Mouse (Mus musculus) midbrain, postnatal 0 days (tissue): Measurements from ENCODE around the gene Camk1g. TPM values are rescaled to one million over a fixed set of nuclear protein-coding genes. Genes with fewer than 3 reads are reported as not detected.
A peak's percentile ranks its signal among the peaks of the same experiment; 100 is the strongest.

Source experiments
- ATAC-seq: fragments of 200-750 bp; cut with Nextera tagmentation; 2 replicates; pipeline ENCODE4 v1.8.0; 2017; ENCODE audit warnings: moderate number of reproducible peaks, mild to moderate bottlenecking, moderate TSS enrichment, moderate library complexity; ENCODE audit not compliant: low FRiP score
- DNase-seq: peaks from one replicate; pipeline ENCODE4 v3.0.0-alpha.2; 2015; ENCODE audit warnings: low spot score
- H3K27ac ChIP-seq: fragments of 300-500 bp; sonication (generic); 2 replicates; pipeline ENCODE4 v1.5.1; 2014; ENCODE audit warnings: low read depth, mild to moderate bottlenecking, low read length, mixed read lengths
- H3K27me3 ChIP-seq: fragments of 300-500 bp; sonication (generic); 2 replicates; pipeline ENCODE4 v1.6.1; 2014; ENCODE audit warnings: low read length, control low read depth, mixed read lengths; ENCODE audit not compliant: insufficient read depth
- H3K36me3 ChIP-seq: fragments of 300-500 bp; sonication (generic); 2 replicates; pipeline ENCODE4 v1.6.1; 2014; ENCODE audit warnings: low read length, control low read depth, mixed read lengths; ENCODE audit not compliant: insufficient read depth
- H3K4me1 ChIP-seq: fragments of 300-500 bp; sonication (generic); 2 replicates; pipeline ENCODE4 v1.6.1; 2014; ENCODE audit warnings: mild to moderate bottlenecking, control low read depth, antibody characterized with exemption, low read length, mixed read lengths; ENCODE audit not compliant: insufficient read depth
- H3K4me2 ChIP-seq: fragments of 300-500 bp; sonication (generic); 2 replicates; pipeline ENCODE4 v1.6.1; 2014; ENCODE audit warnings: low read depth, mild to moderate bottlenecking, low read length, mixed read lengths; ENCODE audit not compliant: poor library complexity, severe bottlenecking
- H3K4me3 ChIP-seq: fragments of 300-500 bp; sonication (generic); 2 replicates; pipeline ENCODE4 v1.5.1; 2014; ENCODE audit warnings: low read depth, mild to moderate bottlenecking, low read length, moderate library complexity
- H3K9ac ChIP-seq: fragments of 300-500 bp; sonication (generic); replicated peaks from 2 replicates; pipeline ENCODE4 v1.6.1; 2014; ENCODE audit warnings: mild to moderate bottlenecking, low read length, moderate library complexity, mixed read lengths; ENCODE audit not compliant: poor library complexity, severe bottlenecking
- H3K9me3 ChIP-seq: fragments of 300-500 bp; sonication (generic); 2 replicates; pipeline ENCODE4 v1.6.1; 2016; ENCODE audit warnings: low read length, control low read depth
- CTCF ChIP-seq: IDR thresholded peaks from 2 replicates; pipeline ENCODE4 v1.5.1; 2016; ENCODE audit warnings: antibody characterized with exemption, mild to moderate bottlenecking
- WGBS: fragments of 180-500 bp; shearing (Covaris S2); extraction: QIAGEN DNeasy Blood & Tissue Kit; methylation state at CpG from one replicate; pipeline ENCODE4 v1.1.7; 2014; 5-methylcytosine and 5-hydroxymethylcytosine counted together
- polyA plus RNA-seq: library from polyadenylated mRNA; unstranded; fragments of >200 nt; fragmentation: Nextera tagmentation; extraction: Ambion mirVana; gene quantifications from 2 replicates; pipeline ENCODE4 v1.2.1, GENCODE M21; 2015
- total RNA-seq: library from RNA; depleted of rRNA; stranded (reverse); fragments of >200 nt; gene quantifications from 2 replicates; pipeline ENCODE4 v1.2.3, GENCODE M21; 2014

Camk1g gene
- total and polyA plus RNA-seq, 2 experiments from 2014 or later, result 46.6 to 48.1 TPM

- Histone ChIP-seq H3K27me3 (no peaks in the 10 kb centered on the region), H3K9ac (no peak overlapping the region), H3K27ac (no peak overlapping the region), H3K36me3 (no peaks in the 10 kb centered on the region), H3K4me2 (no peak overlapping the region), H3K9me3 (no peaks in the 10 kb centered on the region), H3K4me3 (no peak overlapping the region), H3K4me1 (no peaks in the 10 kb centered on the region)
- ATAC-seq, result no peak
- DNase-seq, result peak; percentile 45
- WGBS, result 56% methylated on average over 2 of the region's 2 CpGs
- peak; percentile 70 for TF ChIP-seq CTCF
Measured at GRCm38 (mm10) chr1:193324224-193324623, 45.9 kb downstream of the Camk1g start.

GRCm38 (mm10) chr1:193323686-193324085 is 46.4 kb downstream of the Camk1g start:
- Histone ChIP-seq H3K27ac (no peak overlapping the region), H3K4me1 (no peaks in the 10 kb centered on the region)
- 94% methylated on average over 6 of the region's 6 CpGs for WGBS

GRCm38 (mm10) chr1:193320398-193320797 is 49.7 kb downstream of the Camk1g start:
- no peak for DNase-seq
- WGBS, result 90% methylated on average over 8 of the region's 8 CpGs
- no peak overlapping the region for H3K9ac ChIP-seq
- no peak for ATAC-seq
- no peaks in the 10 kb centered on the region for H3K36me3 ChIP-seq
- H3K4me1 ChIP-seq, result 0 out of 2 replicates have a peak, but pooled peaks cover 5% of the 10 kb centered on the region
- H3K27me3 ChIP-seq, result no peaks in the 10 kb centered on the region
- no peak overlapping the region for H3K4me2 ChIP-seq
- TF ChIP-seq CTCF, result no peak
- H3K4me3 ChIP-seq, result no peak overlapping the region
- H3K27ac ChIP-seq, result no peak overlapping the region
- H3K9me3 ChIP-seq, result no peaks in the 10 kb centered on the region

More at GRCm38 (mm10) chr1:193323686-193324085, 46.4 kb downstream of the Camk1g start:
- Histone ChIP-seq H3K9ac (no peak overlapping the region), H3K4me2 (no peak overlapping the region), H3K9me3 (no peaks in the 10 kb centered on the region), H3K36me3 (no peaks in the 10 kb centered on the region), H3K27me3 (no peaks in the 10 kb centered on the region), H3K4me3 (no peak overlapping the region)
- DNase-seq (no peak), ATAC-seq (no peak)
- no peak for TF ChIP-seq CTCF

- Histone ChIP-seq H3K4me1 (0 out of 2 replicates have a peak, but pooled peaks cover 5% of the 10 kb centered on the region), H3K4me2 (no peak overlapping the region), H3K9me3 (no peaks in the 10 kb centered on the region), H3K4me3 (no peak overlapping the region), H3K27me3 (no peaks in the 10 kb centered on the region), H3K9ac (no peak overlapping the region), H3K27ac (no peak overlapping the region), H3K36me3 (no peaks in the 10 kb centered on the region)
- no peak for ATAC-seq
- no peak for TF ChIP-seq CTCF
- WGBS, result 48% methylated on average over 3 of the region's 3 CpGs
- DNase-seq, result no peak
Measured at GRCm38 (mm10) chr1:193319721-193320120, 50.4 kb downstream of the Camk1g start.

GRCm38 (mm10) chr1:193317159-193317559 is 52.9 kb downstream of the Camk1g start:
- TF ChIP-seq CTCF, result no peak
- Histone ChIP-seq H3K4me1 (0 out of 2 replicates have a peak, but pooled peaks cover 5% of the 10 kb centered on the region), H3K9me3 (no peaks in the 10 kb centered on the region), H3K4me2 (no peak overlapping the region), H3K27me3 (no peaks in the 10 kb centered on the region), H3K4me3 (no peak overlapping the region), H3K9ac (no peak overlapping the region), H3K36me3 (no peaks in the 10 kb centered on the region), H3K27ac (no peak overlapping the region)
- 22% methylated on average over 6 of the region's 6 CpGs for WGBS
- DNase-seq, result peak; percentile 83
- ATAC-seq, result peak; percentile 72

GRCm38 (mm10) chr1:193316358-193316750 is 53.7 kb downstream of the Camk1g start:
- ATAC-seq, result no peak
- no peak overlapping the region for H3K4me2 ChIP-seq
- WGBS, result 73% methylated on average over 9 of the region's 9 CpGs
- no peaks in the 10 kb centered on the region for H3K36me3 ChIP-seq
- H3K9ac ChIP-seq, result no peak overlapping the region
- no peak overlapping the region for H3K4me3 ChIP-seq
- H3K27me3 ChIP-seq, result no peaks in the 10 kb centered on the region
- H3K27ac ChIP-seq, result no peak overlapping the region
- H3K4me1 ChIP-seq, result 0 out of 2 replicates have a peak, but pooled peaks cover 5% of the 10 kb centered on the region
- DNase-seq, result no peak
- no peak for TF ChIP-seq CTCF
- H3K9me3 ChIP-seq, result no peaks in the 10 kb centered on the region
